Mouse (Mus musculus): ENCODE measurements around the gene Mylk4. TPM values are rescaled to one million over a fixed set of nuclear protein-coding genes. Genes with fewer than 3 reads are reported as not detected.

The Mylk4 gene
- 1.3 and 1.7 TPM in 2 replicates for polyA plus RNA-seq (2015; fragmentation: Nextera tagmentation; extraction: Ambion mirVana)

- Histone ChIP-seq H3K9me3 (replicated peaks; ENCODE audit: control insufficient read depth, low read length) (no peaks in the 10 kb centered on the region), H3K4me2 (ENCODE audit: low read depth, low read length) (no peak within 1 kb of the TSS), H3K27me3 (ENCODE audit: control insufficient read depth, insufficient read depth, low read length) (no peaks in the 10 kb centered on the region), H3K9ac (ENCODE audit: low read length) (no peak within 1 kb of the TSS), H3K27ac (ENCODE audit: low read length) (no peak within 1 kb of the TSS), H3K36me3 (ENCODE audit: control insufficient read depth, insufficient read depth) (no peaks in the 10 kb centered on the region), H3K4me1 (ENCODE audit: control insufficient read depth, insufficient read depth, low read length) (no peaks in the 10 kb centered on the region), H3K4me3 (ENCODE audit: low read length) (no peak within 1 kb of the TSS)
- WGBS: 79% methylated on average over 8 of the region's 8 CpGs
- ATAC-seq (replicated peaks; ENCODE audit: extremely low read depth, insufficient read depth, low FRiP score): no peak
These were observed at the start of gene Mylk4 for GRCm38 (mm10) chr13:32783816-32784215. Gene Mylk4 (minus strand): TSS chr13:32783954.

- 66% methylated on average over 6 of the region's 6 CpGs for WGBS
- H3K4me3 ChIP-seq (ENCODE audit: low read length): no peak overlapping the region
These were observed 49.5 kb upstream of the Mylk4 start for GRCm38 (mm10) chr13:32833237-32833636.

GRCm38 (mm10) chr13:32832776-32833175 lies 49.0 kb upstream of the Mylk4 start:
- WGBS: 64% methylated on average over 3 of the region's 3 CpGs
- ATAC-seq (replicated peaks; ENCODE audit: extremely low read depth, insufficient read depth, low FRiP score): no peak
- no peak overlapping the region for H3K4me3 ChIP-seq (ENCODE audit: low read length)
- H3K27me3 ChIP-seq (ENCODE audit: control insufficient read depth, insufficient read depth, low read length): no peaks in the 10 kb centered on the region
- no peaks in the 10 kb centered on the region for H3K36me3 ChIP-seq (ENCODE audit: control insufficient read depth, insufficient read depth)
- H3K4me1 ChIP-seq (ENCODE audit: control insufficient read depth, insufficient read depth, low read length): peaks cover 4% of the 10 kb centered on the region; the same call in 1 of the 2 replicates
- no peaks in the 10 kb centered on the region for H3K9me3 ChIP-seq (replicated peaks; ENCODE audit: control insufficient read depth, low read length)
- H3K9ac ChIP-seq (ENCODE audit: low read length): no peak overlapping the region
- no peak overlapping the region for H3K27ac ChIP-seq (ENCODE audit: low read length)
- H3K4me2 ChIP-seq (ENCODE audit: low read depth, low read length): no peak overlapping the region

More at GRCm38 (mm10) chr13:32833237-32833636, 49.5 kb upstream of the Mylk4 start:
- H3K4me1 ChIP-seq (ENCODE audit: control insufficient read depth, insufficient read depth, low read length): peaks cover 4% of the 10 kb centered on the region; the same call in 1 of the 2 replicates
- no peak overlapping the region for H3K4me2 ChIP-seq (ENCODE audit: low read depth, low read length)
- ATAC-seq (replicated peaks; ENCODE audit: extremely low read depth, insufficient read depth, low FRiP score): no peak
- no peak overlapping the region for H3K9ac ChIP-seq (ENCODE audit: low read length)
- no peaks in the 10 kb centered on the region for H3K9me3 ChIP-seq (replicated peaks; ENCODE audit: control insufficient read depth, low read length)
- no peaks in the 10 kb centered on the region for H3K27me3 ChIP-seq (ENCODE audit: control insufficient read depth, insufficient read depth, low read length)
- H3K27ac ChIP-seq (ENCODE audit: low read length): no peak overlapping the region
- no peaks in the 10 kb centered on the region for H3K36me3 ChIP-seq (ENCODE audit: control insufficient read depth, insufficient read depth)

- H3K36me3 ChIP-seq (ENCODE audit: control insufficient read depth, insufficient read depth): no peaks in the 10 kb centered on the region
These were observed 47.9 kb upstream of the Mylk4 start for GRCm38 (mm10) chr13:32831505-32832273.

GRCm38 (mm10) chr13:32828886-32829285 lies 45.1 kb upstream of the Mylk4 start:
- H3K4me2 ChIP-seq (ENCODE audit: low read depth, low read length): no peak overlapping the region
- 46% methylated on average over 4 of the region's 4 CpGs for WGBS
- H3K4me3 ChIP-seq (ENCODE audit: low read length): no peak overlapping the region
- H3K36me3 ChIP-seq (ENCODE audit: control insufficient read depth, insufficient read depth): no peaks in the 10 kb centered on the region
- H3K9ac ChIP-seq (ENCODE audit: low read length): no peak overlapping the region
- no peak for ATAC-seq (replicated peaks; ENCODE audit: extremely low read depth, insufficient read depth, low FRiP score)
- no peaks in the 10 kb centered on the region for H3K9me3 ChIP-seq (replicated peaks; ENCODE audit: control insufficient read depth, low read length)
- no peaks in the 10 kb centered on the region for H3K27me3 ChIP-seq (ENCODE audit: control insufficient read depth, insufficient read depth, low read length)
- H3K27ac ChIP-seq (ENCODE audit: low read length): no peak overlapping the region
- peaks cover 4% of the 10 kb centered on the region; the same call in 1 of the 2 replicates for H3K4me1 ChIP-seq (ENCODE audit: control insufficient read depth, insufficient read depth, low read length)

More at GRCm38 (mm10) chr13:32831505-32832273, 47.9 kb upstream of the Mylk4 start:
- Histone ChIP-seq H3K9me3 (replicated peaks; ENCODE audit: control insufficient read depth, low read length) (no peaks in the 10 kb centered on the region), H3K4me1 (ENCODE audit: control insufficient read depth, insufficient read depth, low read length) (peaks cover 4% of the 10 kb centered on the region; the same call in 1 of the 2 replicates), H3K9ac (ENCODE audit: low read length) (no peak overlapping the region), H3K27ac (ENCODE audit: low read length) (no peak overlapping the region), H3K4me3 (ENCODE audit: low read length) (no peak overlapping the region), H3K4me2 (ENCODE audit: low read depth, low read length) (no peak overlapping the region), H3K27me3 (ENCODE audit: control insufficient read depth, insufficient read depth, low read length) (no peaks in the 10 kb centered on the region)
- WGBS: 72% methylated on average over 3 of the region's 3 CpGs
- no peak for ATAC-seq (replicated peaks; ENCODE audit: extremely low read depth, insufficient read depth, low FRiP score)

- WGBS: 59% methylated on average over 4 of the region's 4 CpGs
- Histone ChIP-seq H3K4me3 (ENCODE audit: low read length) (no peak overlapping the region), H3K4me1 (ENCODE audit: control insufficient read depth, insufficient read depth, low read length) (peaks cover 4% of the 10 kb centered on the region; the same call in 1 of the 2 replicates), H3K27ac (ENCODE audit: low read length) (no peak overlapping the region), H3K9ac (ENCODE audit: low read length) (no peak overlapping the region), H3K4me2 (ENCODE audit: low read depth, low read length) (no peak overlapping the region), H3K9me3 (replicated peaks; ENCODE audit: control insufficient read depth, low read length) (no peaks in the 10 kb centered on the region), H3K27me3 (ENCODE audit: control insufficient read depth, insufficient read depth, low read length) (no peaks in the 10 kb centered on the region), H3K36me3 (ENCODE audit: control insufficient read depth, insufficient read depth) (no peaks in the 10 kb centered on the region)
- ATAC-seq (replicated peaks; ENCODE audit: extremely low read depth, insufficient read depth, low FRiP score): no peak
These were observed 44.2 kb upstream of the Mylk4 start for GRCm38 (mm10) chr13:32827951-32828350.

GRCm38 (mm10) chr13:32827111-32827822 lies 43.5 kb upstream of the Mylk4 start:
- H3K9me3 ChIP-seq (replicated peaks; ENCODE audit: control insufficient read depth, low read length): no peaks in the 10 kb centered on the region
- 78% methylated on average over 3 of the region's 3 CpGs for WGBS
- ATAC-seq (replicated peaks; ENCODE audit: extremely low read depth, insufficient read depth, low FRiP score): no peak

GRCm38 (mm10) chr13:32825546-32825945 lies 41.8 kb upstream of the Mylk4 start:
- no peak for ATAC-seq (replicated peaks; ENCODE audit: extremely low read depth, insufficient read depth, low FRiP score)
- no peak overlapping the region for H3K4me2 ChIP-seq (ENCODE audit: low read depth, low read length)
- H3K36me3 ChIP-seq (ENCODE audit: control insufficient read depth, insufficient read depth): peaks cover 11% of the 10 kb centered on the region
- no peak overlapping the region for H3K4me3 ChIP-seq (ENCODE audit: low read length)
- 91% methylated on average over 8 of the region's 8 CpGs for WGBS
- no peaks in the 10 kb centered on the region for H3K27me3 ChIP-seq (ENCODE audit: control insufficient read depth, insufficient read depth, low read length)
- peaks cover 2% of the 10 kb centered on the region; the same call in 1 of the 2 replicates for H3K4me1 ChIP-seq (ENCODE audit: control insufficient read depth, insufficient read depth, low read length)
- no peak overlapping the region for H3K27ac ChIP-seq (ENCODE audit: low read length)
- no peak overlapping the region for H3K9ac ChIP-seq (ENCODE audit: low read length)
- no peaks in the 10 kb centered on the region for H3K9me3 ChIP-seq (replicated peaks; ENCODE audit: control insufficient read depth, low read length)

More at GRCm38 (mm10) chr13:32827111-32827822, 43.5 kb upstream of the Mylk4 start:
- Histone ChIP-seq H3K4me1 (ENCODE audit: control insufficient read depth, insufficient read depth, low read length) (peaks cover 4% of the 10 kb centered on the region; the same call in 1 of the 2 replicates), H3K9ac (ENCODE audit: low read length) (no peak overlapping the region), H3K4me2 (ENCODE audit: low read depth, low read length) (no peak overlapping the region), H3K27ac (ENCODE audit: low read length) (no peak overlapping the region), H3K27me3 (ENCODE audit: control insufficient read depth, insufficient read depth, low read length) (no peaks in the 10 kb centered on the region), H3K36me3 (ENCODE audit: control insufficient read depth, insufficient read depth) (no peaks in the 10 kb centered on the region; the same call in 1 of the 2 replicates), H3K4me3 (ENCODE audit: low read length) (no peak overlapping the region)
